Mouse (Mus musculus): ENCODE results near the gene 1110032F04Rik.

GRCm38 (mm10) chr3:68825151-68825550 lies 44.2 kb upstream of the 1110032F04Rik start:
- TF ChIP-seq POLR2A (IDR thresholded peaks at IDR 0.05; ENCODE audit: borderline replicate concordance, extremely low read depth, insufficient read depth, insufficient read length, poor library complexity, severe bottlenecking) (no peak), CTCF (IDR thresholded peaks at IDR 0.05; ENCODE audit: borderline replicate concordance, extremely low read depth, insufficient read depth, insufficient read length) (no peak)

Data from brain, embryonic 14.5 days (tissue).